Mouse (Mus musculus) stomach, embryonic 14.5 days (tissue): ENCODE data around the gene Mmp11. TPM values are rescaled to one million over a fixed set of nuclear protein-coding genes. Genes with fewer than 3 reads are reported as not detected.

Source experiments
- ATAC-seq: fragments of 200-750 bp; cut with Nextera tagmentation; 2 replicates; pipeline ENCODE4 v1.8.0; 2017; ENCODE audit warnings: low read depth, moderate TSS enrichment; ENCODE audit not compliant: insufficient number of reproducible peaks, insufficient read depth, low FRiP score
- H3K27ac ChIP-seq: fragments of 300-500 bp; sonication (generic); 2 replicates; pipeline ENCODE4 v1.5.1; 2014; ENCODE audit warnings: mild to moderate bottlenecking, low read length, moderate library complexity, mixed read lengths
- H3K27me3 ChIP-seq: fragments of 300-500 bp; sonication (generic); 2 replicates; pipeline ENCODE4 v1.6.1; 2014; ENCODE audit warnings: low read length, control low read depth, mixed read lengths; ENCODE audit not compliant: control insufficient read depth, insufficient read depth
- H3K36me3 ChIP-seq: fragments of 300-500 bp; sonication (generic); 2 replicates; pipeline ENCODE4 v1.6.1; 2014; ENCODE audit warnings: mild to moderate bottlenecking, control low read depth, low read length, moderate library complexity, mixed read lengths; ENCODE audit not compliant: control insufficient read depth, insufficient read depth
- H3K4me1 ChIP-seq: fragments of 300-500 bp; sonication (generic); 2 replicates; pipeline ENCODE4 v1.6.1; 2014; ENCODE audit warnings: low read length, control low read depth, mixed read lengths; ENCODE audit not compliant: control insufficient read depth, insufficient read depth
- H3K4me2 ChIP-seq: fragments of 300-500 bp; sonication (generic); replicated peaks from 2 replicates; pipeline ENCODE4 v1.6.1; 2014; ENCODE audit warnings: low read depth, low read length, control low read depth
- H3K4me3 ChIP-seq: fragments of 300-500 bp; sonication (generic); 2 replicates; pipeline ENCODE4 v1.5.1; 2014; ENCODE audit warnings: low read depth, low read length, control low read depth
- H3K9ac ChIP-seq: fragments of 300-500 bp; sonication (generic); replicated peaks from 2 replicates; pipeline ENCODE4 v1.6.1; 2014; ENCODE audit warnings: low read depth, mild to moderate bottlenecking, control low read depth, low read length, moderate library complexity, mixed read lengths
- H3K9me3 ChIP-seq: fragments of 300-500 bp; sonication (generic); 2 replicates; pipeline ENCODE4 v1.6.1; 2016; ENCODE audit warnings: low read depth, low read length, control low read depth; ENCODE audit not compliant: control insufficient read depth
- WGBS: fragments of 180-500 bp; shearing (Covaris S2); extraction: QIAGEN DNeasy Blood & Tissue Kit; methylation state at CpG from one replicate; pipeline ENCODE4 v1.1.7; 2014; 5-methylcytosine and 5-hydroxymethylcytosine counted together
- polyA plus RNA-seq: library from polyadenylated mRNA; unstranded; fragments of >200 nt; fragmentation: Nextera tagmentation; extraction: Ambion mirVana; gene quantifications from 2 replicates; pipeline ENCODE4 v1.2.1, GENCODE M21; 2014

The Mmp11 gene
- polyA plus RNA-seq, 1 experiment from 2014 or later: 59.5 TPM

DNA sequence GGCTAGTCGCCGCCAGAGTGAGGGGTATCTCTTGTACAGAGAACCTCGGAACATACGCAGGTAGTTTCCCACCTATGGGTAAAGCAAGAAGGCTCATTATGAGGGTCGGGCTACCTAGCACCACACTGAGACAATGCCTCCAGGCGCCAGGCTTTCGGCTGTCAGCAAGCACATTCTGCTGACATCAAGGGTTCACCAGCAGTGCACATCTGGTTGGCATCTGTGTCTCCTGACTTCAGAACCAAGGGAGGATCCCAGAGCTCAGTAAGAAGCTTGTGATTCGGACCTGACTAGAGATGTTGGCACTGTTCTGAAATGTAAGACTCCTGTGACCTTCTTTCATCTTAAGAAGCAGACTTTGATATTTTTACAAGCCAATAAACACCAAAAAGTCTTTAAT, 19.5 kb downstream of the Mmp11 start:
- Histone ChIP-seq H3K27ac (no peak overlapping the region), H3K4me2 (no peak overlapping the region), H3K36me3 (peaks cover 33% of the 10 kb centered on the region), H3K4me3 (no peak overlapping the region), H3K27me3 (no peaks in the 10 kb centered on the region), H3K9ac (no peak overlapping the region), H3K4me1 (peaks cover 13% of the 10 kb centered on the region; the same call in 1 of the 2 replicates), H3K9me3 (no peaks in the 10 kb centered on the region)
- no peak for ATAC-seq
- WGBS: 84% methylated on average over 8 of the region's 8 CpGs

DNA sequence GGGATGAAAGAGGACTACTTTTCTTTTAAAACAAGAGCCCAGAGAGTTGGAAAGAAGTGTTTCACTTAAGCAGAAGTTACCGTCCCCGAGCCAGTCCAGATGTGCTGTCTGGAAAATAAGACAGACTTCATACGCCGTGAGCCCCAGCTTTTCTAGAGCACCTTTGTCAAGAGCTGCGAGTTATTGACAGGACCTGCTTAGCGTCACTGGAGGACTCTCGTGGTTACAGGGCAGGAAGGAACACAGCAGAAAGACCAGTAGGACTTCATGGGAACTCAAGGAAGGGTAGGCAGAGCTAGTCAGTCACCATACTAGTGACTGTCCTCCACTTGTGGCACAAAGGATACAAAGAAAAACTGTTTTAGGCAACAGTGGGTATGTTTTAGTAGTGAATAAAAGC, 20.7 kb downstream of the Mmp11 start:
- H3K4me3 ChIP-seq: no peak overlapping the region
- H3K27me3 ChIP-seq: no peaks in the 10 kb centered on the region
- H3K36me3 ChIP-seq: peaks cover 45% of the 10 kb centered on the region
- no peak for ATAC-seq
- H3K27ac ChIP-seq: no peak overlapping the region
- no peak overlapping the region for H3K4me2 ChIP-seq
- H3K4me1 ChIP-seq: peaks cover 12% of the 10 kb centered on the region; the same call in 1 of the 2 replicates
- no peak overlapping the region for H3K9ac ChIP-seq
- 62% methylated on average over 7 of the region's 7 CpGs for WGBS
- H3K9me3 ChIP-seq: no peaks in the 10 kb centered on the region

DNA sequence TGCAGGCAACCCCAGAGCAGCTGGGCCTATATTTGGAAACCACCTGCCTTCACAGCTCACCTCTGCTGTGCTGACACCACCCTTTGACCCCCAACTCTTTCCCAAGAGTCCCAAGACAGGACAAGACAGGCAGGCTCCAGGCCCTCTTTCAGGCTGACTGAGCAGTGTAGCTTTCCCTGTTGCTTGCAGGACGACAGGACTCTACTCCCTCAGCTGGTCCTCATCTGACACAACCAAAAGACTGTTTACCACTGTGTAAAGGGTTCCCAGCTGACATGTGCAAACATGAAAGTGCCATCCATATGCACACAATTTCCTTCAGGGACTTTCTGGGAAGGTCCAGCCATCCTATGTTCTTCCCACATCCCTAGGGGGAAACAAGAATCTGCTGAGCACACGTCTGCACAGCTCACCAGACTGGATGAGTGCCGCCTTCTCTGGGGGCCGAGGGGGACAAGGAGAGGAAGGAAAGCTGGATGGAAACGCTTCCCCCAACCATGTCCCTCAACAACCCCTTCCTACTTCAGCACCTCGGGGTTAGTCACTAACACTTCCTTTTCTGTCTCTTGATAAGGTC, 23.2 kb downstream of the Mmp11 start:
- H3K9me3 ChIP-seq: no peaks in the 10 kb centered on the region
- H3K36me3 ChIP-seq: peaks cover 60% of the 10 kb centered on the region
- no peaks in the 10 kb centered on the region for H3K27me3 ChIP-seq
- WGBS: 69% methylated on average over 6 of the region's 6 CpGs
- H3K9ac ChIP-seq: no peak overlapping the region
- H3K4me1 ChIP-seq: 0 out of 2 replicates have a peak, but pooled peaks cover 3% of the 10 kb centered on the region
- ATAC-seq: no peak
- no peak overlapping the region for H3K4me3 ChIP-seq
- H3K4me2 ChIP-seq: no peak overlapping the region
- no peak overlapping the region for H3K27ac ChIP-seq

DNA sequence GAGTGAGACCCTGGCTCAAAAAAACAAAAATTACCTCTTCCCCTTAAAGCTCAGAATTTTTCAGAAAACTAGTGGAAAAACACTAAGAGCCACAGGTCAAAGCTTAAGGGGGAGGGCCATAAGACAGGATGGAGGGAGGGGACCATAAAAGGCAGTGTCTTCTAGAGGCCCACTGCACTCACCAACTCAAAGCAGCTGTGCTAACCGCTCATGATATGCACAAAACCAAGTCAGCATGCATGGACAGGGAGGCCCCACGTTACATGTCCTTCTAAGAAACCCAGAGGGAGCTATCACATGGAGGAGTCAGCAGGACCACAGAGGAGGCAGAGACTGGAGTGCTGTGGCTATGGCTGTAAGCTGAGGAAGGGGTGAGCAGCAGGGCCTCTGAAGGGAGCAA, 25.6 kb downstream of the Mmp11 start:
- Histone ChIP-seq H3K9ac (no peak overlapping the region), H3K27me3 (no peaks in the 10 kb centered on the region), H3K4me2 (no peak overlapping the region), H3K4me3 (no peak overlapping the region), H3K4me1 (no peaks in the 10 kb centered on the region), H3K27ac (no peak overlapping the region), H3K36me3 (peaks cover 70% of the 10 kb centered on the region), H3K9me3 (no peaks in the 10 kb centered on the region)
- no peak for ATAC-seq
- 92% methylated on average over 2 of the region's 2 CpGs for WGBS

DNA sequence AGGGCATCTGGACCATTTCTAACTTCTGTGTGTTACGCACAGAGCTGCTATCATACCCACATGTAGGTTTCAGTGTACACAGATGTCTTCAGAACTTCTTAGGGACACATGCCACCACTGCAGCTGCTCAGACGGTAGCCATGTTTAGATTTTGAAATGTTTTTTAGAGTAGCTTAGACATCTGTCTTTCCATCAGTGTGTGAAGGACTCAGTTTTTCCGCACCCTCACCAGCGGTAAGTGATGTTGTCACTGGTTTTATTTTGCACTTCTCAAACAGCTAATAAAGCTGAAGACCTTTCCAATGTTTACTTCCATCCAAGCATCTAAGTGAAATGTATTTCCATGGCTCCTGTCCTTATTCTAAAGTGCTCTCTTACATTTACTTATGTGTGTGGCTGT, 29.4 kb downstream of the Mmp11 start:
- peaks cover 88% of the 10 kb centered on the region for H3K36me3 ChIP-seq
- H3K4me2 ChIP-seq: no peak overlapping the region
- no peak overlapping the region for H3K9ac ChIP-seq
- no peak overlapping the region for H3K27ac ChIP-seq
- no peaks in the 10 kb centered on the region for H3K27me3 ChIP-seq
- no peaks in the 10 kb centered on the region for H3K9me3 ChIP-seq
- ATAC-seq: no peak
- H3K4me1 ChIP-seq: no peaks in the 10 kb centered on the region
- WGBS: 96% methylated on average over 4 of the region's 4 CpGs
- H3K4me3 ChIP-seq: no peak overlapping the region

DNA sequence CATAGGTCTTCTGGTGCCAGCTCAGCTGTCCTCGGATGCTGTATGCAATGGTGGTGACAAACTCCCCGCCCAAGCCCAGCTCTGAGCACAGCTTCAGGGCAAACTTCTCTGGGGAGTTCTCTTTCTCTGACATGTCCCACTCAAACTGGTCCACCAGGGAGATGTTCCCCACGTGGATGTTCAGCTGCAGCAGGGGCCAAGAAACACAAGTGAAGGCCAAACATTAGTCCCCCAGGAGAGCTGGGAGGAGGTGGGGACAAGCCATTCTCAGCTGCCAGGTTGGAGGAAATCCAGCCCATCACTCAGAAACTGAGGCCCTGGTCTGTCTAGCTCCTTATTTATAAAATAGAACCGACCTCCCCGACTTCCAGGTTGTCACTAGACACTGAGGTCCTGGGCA, 31.9 kb downstream of the Mmp11 start:
- H3K27me3 ChIP-seq: no peaks in the 10 kb centered on the region
- H3K4me3 ChIP-seq: no peak overlapping the region
- no peaks in the 10 kb centered on the region for H3K4me1 ChIP-seq
- H3K9me3 ChIP-seq: no peaks in the 10 kb centered on the region
- WGBS: 95% methylated on average over 5 of the region's 5 CpGs
- no peak overlapping the region for H3K27ac ChIP-seq
- no peak for ATAC-seq
- no peak overlapping the region for H3K4me2 ChIP-seq
- H3K36me3 ChIP-seq: peaks cover 86% of the 10 kb centered on the region
- no peak overlapping the region for H3K9ac ChIP-seq

DNA sequence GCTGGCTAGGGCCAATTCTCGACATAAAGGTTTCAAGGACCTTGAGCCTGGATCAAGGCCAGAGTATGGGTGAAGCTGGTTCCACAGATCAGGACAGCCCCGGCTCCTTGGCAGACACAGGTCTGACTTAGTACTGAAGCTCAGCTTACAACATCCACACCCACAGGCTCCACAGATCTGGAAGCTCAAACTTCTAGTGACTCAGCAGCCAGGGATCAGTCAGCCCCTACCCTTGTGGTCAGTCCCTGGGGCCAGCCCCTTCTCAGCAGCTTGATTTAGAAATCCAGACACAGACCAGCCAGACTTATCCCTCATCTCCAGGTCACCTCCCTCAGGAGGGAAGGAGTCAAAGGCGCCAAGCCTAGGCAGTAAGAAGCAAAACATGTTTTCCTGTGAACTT, 37.5 kb downstream of the Mmp11 start:
- 68% methylated on average over 3 of the region's 3 CpGs for WGBS

DNA sequence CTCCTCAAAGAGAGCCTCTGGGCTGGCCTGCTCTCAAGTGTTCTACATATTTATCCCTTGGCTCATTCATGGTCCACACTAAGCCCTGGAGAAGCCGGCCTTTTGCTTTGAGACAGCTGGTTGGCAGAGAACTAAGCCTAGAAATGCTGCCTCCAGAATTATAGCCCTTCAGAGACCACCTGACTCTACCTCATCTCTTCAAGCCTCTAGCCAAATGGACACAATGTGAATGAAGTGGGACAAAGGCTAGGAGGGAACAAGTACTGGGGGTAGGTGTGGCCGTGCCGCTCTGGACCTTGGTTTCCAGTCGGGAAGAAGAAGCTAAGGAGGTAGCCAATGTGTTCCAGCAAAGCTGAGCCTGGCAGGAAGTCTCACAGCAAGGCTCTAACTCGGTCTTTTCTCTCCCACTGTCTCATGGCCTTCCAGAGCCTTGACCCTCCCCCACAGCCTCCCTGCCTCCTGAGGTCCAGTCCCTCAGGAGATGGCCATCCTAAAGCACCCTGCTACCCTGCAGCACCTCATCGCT, 38.2 kb downstream of the Mmp11 start:
- H3K9me3 ChIP-seq: no peaks in the 10 kb centered on the region
- no peak overlapping the region for H3K4me3 ChIP-seq
- no peak overlapping the region for H3K27ac ChIP-seq
- H3K4me1 ChIP-seq: 0 out of 2 replicates have a peak, but pooled peaks cover 5% of the 10 kb centered on the region
- WGBS: 76% methylated on average over 6 of the region's 6 CpGs
- no peak for ATAC-seq
- no peak overlapping the region for H3K9ac ChIP-seq
- peaks cover 73% of the 10 kb centered on the region for H3K36me3 ChIP-seq
- no peak overlapping the region for H3K4me2 ChIP-seq
- H3K27me3 ChIP-seq: no peaks in the 10 kb centered on the region

More for the DNA sequence above, 37.5 kb downstream of the Mmp11 start:
- Histone ChIP-seq H3K9me3 (no peaks in the 10 kb centered on the region), H3K4me3 (no peak overlapping the region), H3K36me3 (peaks cover 80% of the 10 kb centered on the region), H3K4me2 (no peak overlapping the region), H3K9ac (no peak overlapping the region), H3K27me3 (no peaks in the 10 kb centered on the region), H3K4me1 (no peaks in the 10 kb centered on the region), H3K27ac (no peak overlapping the region)
- ATAC-seq: no peak

DNA sequence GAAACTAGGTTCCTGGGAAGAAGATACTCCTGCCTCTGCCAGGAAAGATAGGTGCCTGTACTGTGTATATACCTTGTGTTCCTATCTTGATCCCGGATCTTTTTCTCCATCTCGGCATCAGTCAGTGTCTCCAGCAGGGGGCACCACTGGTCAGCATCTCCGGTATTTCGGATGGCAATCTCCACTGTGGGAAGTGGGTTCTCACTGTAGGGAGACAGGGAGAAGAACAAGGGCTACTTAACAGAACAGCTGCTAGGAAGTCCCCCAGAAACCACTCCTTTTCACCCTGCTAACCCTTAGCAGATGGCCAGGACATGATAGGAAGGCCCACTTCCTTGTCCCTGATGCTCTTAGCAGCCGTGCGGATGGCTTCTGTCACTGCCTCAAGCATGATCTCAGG, 38.9 kb downstream of the Mmp11 start:
- no peak for ATAC-seq
- Histone ChIP-seq H3K4me3 (no peak overlapping the region), H3K27ac (no peak overlapping the region)

More for the DNA sequence above, 38.9 kb downstream of the Mmp11 start:
- Histone ChIP-seq H3K4me2 (no peak overlapping the region), H3K9me3 (no peaks in the 10 kb centered on the region), H3K4me1 (peaks cover 9% of the 10 kb centered on the region; the same call in 1 of the 2 replicates), H3K9ac (no peak overlapping the region), H3K36me3 (peaks cover 65% of the 10 kb centered on the region), H3K27me3 (no peaks in the 10 kb centered on the region)
- 49% methylated on average over 6 of the region's 6 CpGs for WGBS
